Mouse (Mus musculus) adrenal gland, adult (tissue): ENCODE results near the gene Tlk1.

Experiments
- DNase-seq, 2 experiments: peaks; one replicate each; pipeline ENCODE4 v3.0.0; 2022 to 2023; ENCODE audit warnings: low spot score in 1 of 2; ENCODE audit not compliant: inconsistent age in 2 of 2

Gene Tlk1

DNA sequence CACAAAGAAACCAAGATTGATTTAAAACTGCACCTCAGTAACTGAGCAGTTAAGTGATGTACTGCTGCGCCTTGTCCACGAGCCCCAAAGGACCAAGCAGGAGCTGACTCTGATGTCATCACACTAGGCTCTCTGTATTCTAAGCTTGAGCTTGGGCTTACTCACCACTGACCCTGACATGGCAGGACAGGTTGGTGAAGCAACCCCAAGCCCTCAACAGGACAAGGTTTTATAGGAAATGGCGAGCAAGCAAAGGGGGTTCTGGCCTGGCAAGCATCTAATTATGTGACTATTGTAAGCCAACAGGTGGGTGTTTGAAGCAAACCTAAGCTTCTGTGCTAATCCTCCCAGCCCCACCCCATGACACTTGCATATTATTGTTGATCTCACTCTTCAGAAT lies 124.7 kb downstream of the Tlk1 start:
- peak; percentile 32 to 74 for DNase-seq

GRCm38 (mm10) chr2:70695712-70696111 lies 129.8 kb downstream of the Tlk1 start:
- no peak for DNase-seq

GRCm38 (mm10) chr2:70690195-70690594 lies 135.3 kb downstream of the Tlk1 start:
- DNase-seq: no peak

DNA sequence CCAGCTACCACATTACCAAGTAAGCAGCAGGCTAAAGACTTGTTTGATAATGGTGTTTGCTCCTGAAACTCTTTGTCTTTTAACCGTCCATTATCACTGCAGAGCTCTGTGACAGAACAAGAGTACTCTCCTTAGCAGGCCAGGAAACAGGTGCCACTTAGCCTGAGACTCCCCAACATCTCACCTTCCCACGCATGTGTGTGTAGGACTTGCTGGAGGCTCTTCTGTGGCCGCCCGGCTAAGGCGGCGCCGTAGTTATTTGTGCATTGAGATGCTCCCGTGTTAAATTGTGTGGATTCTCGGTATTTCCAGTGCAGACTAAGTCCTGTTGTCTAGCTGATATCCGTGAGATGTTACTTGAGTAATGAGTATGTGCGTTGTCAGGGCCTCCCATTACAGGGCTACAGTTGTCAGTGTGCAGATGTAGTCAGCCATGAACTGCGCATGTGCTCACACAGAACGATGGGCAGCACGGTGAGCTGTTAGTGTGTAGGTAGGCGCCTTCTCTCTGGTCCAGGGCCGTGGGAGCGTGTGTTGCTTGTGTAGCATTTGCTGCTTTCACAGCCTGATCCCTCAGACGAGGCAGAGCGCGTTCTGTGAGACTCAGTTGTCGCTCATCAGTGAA lies 137.0 kb downstream of the Tlk1 start:
- DNase-seq: no peak

- DNase-seq: no peak
These were observed 143.2 kb downstream of the Tlk1 start for GRCm38 (mm10) chr2:70682324-70682723.

- DNase-seq: no peak
These were observed 151.9 kb downstream of the Tlk1 start for GRCm38 (mm10) chr2:70673445-70674126.

- DNase-seq: no peak
These were observed 153.1 kb downstream of the Tlk1 start for GRCm38 (mm10) chr2:70672476-70672875.

- no peak for DNase-seq
These were observed 155.6 kb downstream of the Tlk1 start for GRCm38 (mm10) chr2:70669896-70670295.

- DNase-seq: no peak
These were observed 156.3 kb downstream of the Tlk1 start for GRCm38 (mm10) chr2:70669241-70669640.

DNA sequence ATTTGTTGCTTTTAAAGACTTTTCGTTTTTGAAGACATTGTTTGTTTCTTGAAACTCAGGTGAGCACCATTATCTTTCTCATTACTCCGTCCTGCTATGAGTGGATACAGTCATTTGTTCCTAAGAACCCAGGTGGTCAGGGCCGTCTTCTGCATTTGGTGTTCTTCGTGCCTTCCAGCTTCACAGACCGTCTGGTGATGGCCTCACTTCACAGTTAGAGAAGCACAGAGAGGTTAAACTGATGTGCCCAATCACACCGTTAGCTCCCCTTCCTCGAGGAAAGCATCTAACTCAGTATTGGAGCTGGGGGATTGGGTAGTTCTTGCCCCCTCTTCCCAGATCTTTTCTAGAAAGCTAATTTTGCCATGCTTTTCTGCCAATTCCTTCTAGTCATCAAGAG lies 158.5 kb downstream of the Tlk1 start:
- DNase-seq: no peak

GRCm38 (mm10) chr2:70663764-70664163 lies 161.8 kb downstream of the Tlk1 start:
- no peak for DNase-seq
